In genomic region chr6:47740216-47740615, GRCm38 (mm10) we compare ENCODE assay signal across 8 mouse cellular contexts.
DNase-seq lines count a peak whose midpoint lies in the region; ATAC-seq and TF ChIP-seq lines count a peak whose summit lies in the region.
"Not testable (repeated sequence)": the region's sequence is repeated elsewhere in the genome, so short reads cannot be mapped to it uniquely, and the experiment has no call there.

No protein-coding gene starts in this region.

- not testable (repeated sequence) for H3K27me3 ChIP-seq in embryonic facial prominence, embryonic 12.5 days; heart, embryonic 10.5 days (ENCODE audit: insufficient read depth, poor library complexity, severe bottlenecking); intestine, embryonic 15.5 days (replicated peaks); limb, embryonic 15.5 days; midbrain, embryonic 11.5 days (ENCODE audit: control insufficient read depth, insufficient read depth, low read length)

- not testable (repeated sequence) for H3K9me3 ChIP-seq in embryonic facial prominence, embryonic 12.5 days; heart, embryonic 10.5 days; intestine, embryonic 15.5 days; limb, embryonic 15.5 days; midbrain, embryonic 11.5 days (ENCODE audit: control insufficient read depth, low read length)

- H3K36me3 ChIP-seq in embryonic facial prominence, embryonic 12.5 days; heart, embryonic 10.5 days; intestine, embryonic 15.5 days; limb, embryonic 15.5 days; midbrain, embryonic 11.5 days (ENCODE audit: control insufficient read depth, insufficient read depth, low read length): not testable (repeated sequence)

- H3K27ac ChIP-seq in bone marrow macrophage, adult 2 months (ENCODE audit: insufficient read depth, low read depth, low read length), result peak overlapping the region; percentile 50; the same call in 1 of the 2 replicates
- H3K27ac ChIP-seq in embryonic facial prominence, embryonic 12.5 days; heart, embryonic 10.5 days; intestine, embryonic 15.5 days; limb, embryonic 15.5 days; midbrain, embryonic 11.5 days (ENCODE audit: low read depth, low read length): not testable (repeated sequence)

- 11% methylated on average over 18 of the region's 47 CpGs for WGBS in embryonic facial prominence, embryonic 12.5 days
- 12% methylated on average over 18 of the region's 47 CpGs for WGBS in heart, embryonic 10.5 days
- 8% methylated on average over 19 of the region's 47 CpGs for WGBS in intestine, embryonic 15.5 days
- WGBS in limb, embryonic 15.5 days, result 7% methylated on average over 17 of the region's 47 CpGs
- WGBS in midbrain, embryonic 11.5 days, result 5% methylated on average over 17 of the region's 47 CpGs

- H3K4me3 ChIP-seq in bone marrow macrophage, adult 2 months (ENCODE audit: insufficient read depth, low read length), result peak overlapping the region; percentile 62
- H3K4me3 ChIP-seq in embryonic facial prominence, embryonic 12.5 days, result peak overlapping the region; percentile 37
- H3K4me3 ChIP-seq in heart, embryonic 10.5 days, result peak overlapping the region; percentile 52
- H3K4me3 ChIP-seq in intestine, embryonic 15.5 days (replicated peaks), result peak overlapping the region; percentile 43
- peak overlapping the region; percentile 44 for H3K4me3 ChIP-seq in limb, embryonic 15.5 days
- peak overlapping the region; percentile 24; the same call in 1 of the 2 replicates for H3K4me3 ChIP-seq in midbrain, embryonic 11.5 days (ENCODE audit: low read depth, low read length)

- peak overlapping the region; percentile 32 for H3K4me2 ChIP-seq in embryonic facial prominence, embryonic 12.5 days (replicated peaks)
- peak overlapping the region; percentile 59 for H3K4me2 ChIP-seq in intestine, embryonic 15.5 days (replicated peaks)
- peak overlapping the region; percentile 47 for H3K4me2 ChIP-seq in limb, embryonic 15.5 days
- H3K4me2 ChIP-seq in midbrain, embryonic 11.5 days, result not testable (repeated sequence)

- H3K9ac ChIP-seq in embryonic facial prominence, embryonic 12.5 days; intestine, embryonic 15.5 days; limb, embryonic 15.5 days; midbrain, embryonic 11.5 days (ENCODE audit: low read length): not testable (repeated sequence)

- TF ChIP-seq CTCF in bone marrow macrophage, adult 2 months (IDR thresholded peaks at IDR 0.05; ENCODE audit: low read depth, low read length), result not testable (repeated sequence)

- DNase-seq in 3134 (ENCODE audit: extremely low read depth, insufficient read length, low spot score), result peak; percentile 69
- not testable (repeated sequence) for DNase-seq in heart, embryonic 10.5 days (ENCODE audit: low spot score)
- DNase-seq in midbrain, embryonic 11.5 days (ENCODE audit: low spot score, missing footprints), result peak; percentile 81
- peak; percentile 29 for DNase-seq in spleen, adult 12 weeks (ENCODE audit: low spot score)

- not testable (repeated sequence) for H3K4me1 ChIP-seq in bone marrow macrophage, adult 2 months (ENCODE audit: control insufficient read depth, insufficient read depth, low read length); embryonic facial prominence, embryonic 12.5 days; heart, embryonic 10.5 days; intestine, embryonic 15.5 days (replicated peaks); limb, embryonic 15.5 days; midbrain, embryonic 11.5 days (ENCODE audit: control insufficient read depth, insufficient read depth, low read length)

- not testable (repeated sequence) for TF ChIP-seq POLR2A in bone marrow macrophage, adult 2 months (IDR thresholded peaks at IDR 0.05; ENCODE audit: borderline replicate concordance, low read depth, low read length)

- not testable (repeated sequence) for ATAC-seq in embryonic facial prominence, embryonic 12.5 days (ENCODE audit: insufficient number of reproducible peaks, insufficient read depth, low FRiP score, low TSS enrichment); intestine, embryonic 15.5 days; limb, embryonic 15.5 days (ENCODE audit: insufficient number of reproducible peaks, low FRiP score, low TSS enrichment, low read depth); midbrain, embryonic 11.5 days (ENCODE audit: low FRiP score)
